Mouse (Mus musculus): ENCODE measurements around the gene Setx. TPM values are rescaled to one million over a fixed set of nuclear protein-coding genes. Genes with fewer than 3 reads are reported as not detected.
A peak's percentile ranks its signal among the peaks of the same experiment; 100 is the strongest.
"Not testable (repeated sequence)": the region's sequence is repeated elsewhere in the genome, so short reads cannot be mapped to it uniquely, and the experiment has no call there.

The Setx gene
- polyA plus RNA-seq (2014; fragmentation: Nextera tagmentation; extraction: Ambion mirVana): 15.4 and 28.8 TPM in 2 replicates

DNA sequence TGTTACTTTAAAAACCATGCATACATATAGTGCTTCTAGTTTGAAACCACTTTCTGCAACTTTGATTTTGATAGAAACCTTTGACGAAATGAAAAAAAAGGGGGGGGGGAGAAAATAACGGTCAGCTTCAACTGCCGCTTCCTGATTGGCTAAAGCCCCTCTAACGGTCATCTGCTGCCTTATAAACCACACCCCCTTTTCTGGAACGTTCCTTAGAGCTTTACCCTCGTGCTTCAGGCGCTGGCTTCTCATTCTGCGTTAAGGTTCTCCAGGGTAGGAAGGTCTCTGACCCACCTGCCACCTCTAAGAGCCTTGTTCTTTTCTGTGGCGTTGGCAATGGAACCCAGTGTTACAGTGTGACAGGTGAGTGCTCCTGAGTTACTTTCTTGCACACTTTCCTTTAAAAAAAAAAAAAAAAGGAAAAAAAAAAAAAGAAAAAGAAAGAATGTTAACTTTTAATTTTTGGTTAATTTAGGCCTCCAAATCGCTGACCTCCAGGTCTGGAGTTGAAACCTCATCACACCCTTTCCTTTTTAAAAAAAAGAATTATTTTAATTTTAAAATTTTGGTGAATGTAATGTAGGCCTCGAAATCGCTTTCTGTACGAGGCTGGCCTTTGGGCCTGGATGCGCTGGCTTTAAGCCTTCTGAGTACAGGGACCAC, at the start of gene Setx:
TSS of gene Setx (plus strand) at position 275 of the 663 bp plus-strand sequence.
- no peak; the same call in 1 of the 2 replicates for ATAC-seq (ENCODE audit: low read depth)
- WGBS: 64% methylated on average over 14 of the region's 14 CpGs
- H3K9me3 ChIP-seq (ENCODE audit: control insufficient read depth, low read length): no peaks in the 10 kb centered on the region

DNA sequence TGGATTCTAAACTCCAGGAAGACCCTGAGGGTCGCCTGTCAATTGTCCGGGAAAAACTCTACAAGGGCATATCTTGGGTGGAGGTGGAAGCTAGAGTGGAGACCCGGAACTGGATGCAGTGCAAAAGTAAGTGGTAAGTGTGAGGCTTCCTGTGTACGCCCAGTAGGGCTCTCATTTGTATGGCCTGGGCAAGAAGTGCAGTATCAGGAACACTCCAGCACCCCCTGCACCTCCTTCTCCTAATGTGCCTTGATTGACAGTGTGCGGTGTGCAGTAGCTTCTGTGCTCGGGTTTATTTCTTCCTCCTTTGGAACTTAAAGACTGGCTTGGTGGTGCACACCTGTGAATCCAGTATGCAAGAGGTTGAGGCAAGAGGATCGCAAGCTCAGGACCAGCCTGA, 49.3 kb upstream of the Setx start:
- Histone ChIP-seq H3K4me2 (ENCODE audit: low read depth, low read length) (no peak overlapping the region), H3K4me1 (ENCODE audit: control insufficient read depth, insufficient read depth, low read length) (no peaks in the 10 kb centered on the region), H3K9ac (replicated peaks; ENCODE audit: low read depth, low read length) (no peak overlapping the region), H3K4me3 (ENCODE audit: low read depth, low read length) (no peak overlapping the region), H3K27me3 (ENCODE audit: control insufficient read depth, insufficient read depth, low read length) (no peaks in the 10 kb centered on the region), H3K27ac (ENCODE audit: low read depth, low read length) (no peak overlapping the region), H3K36me3 (ENCODE audit: control insufficient read depth, insufficient read depth, low read length) (peaks cover 55% of the 10 kb centered on the region), H3K9me3 (ENCODE audit: control insufficient read depth, low read length) (no peaks in the 10 kb centered on the region)
- no peak for ATAC-seq (ENCODE audit: low read depth)
- 93% methylated on average over 7 of the region's 7 CpGs for WGBS

More for the DNA sequence above, at the start of gene Setx:
- peaks cover 9% of the 10 kb centered on the region for H3K4me1 ChIP-seq (ENCODE audit: control insufficient read depth, insufficient read depth, low read length)
- peak within 1 kb of the TSS; percentile 90 for H3K27ac ChIP-seq (ENCODE audit: low read depth, low read length)
- H3K4me2 ChIP-seq (ENCODE audit: low read depth, low read length): peak within 1 kb of the TSS; percentile 86
- peak within 1 kb of the TSS; percentile 93 for H3K9ac ChIP-seq (replicated peaks; ENCODE audit: low read depth, low read length)
- no peaks in the 10 kb centered on the region for H3K27me3 ChIP-seq (ENCODE audit: control insufficient read depth, insufficient read depth, low read length)
- peak within 1 kb of the TSS; percentile 76 for H3K4me3 ChIP-seq (ENCODE audit: low read depth, low read length)
- no peaks in the 10 kb centered on the region for H3K36me3 ChIP-seq (ENCODE audit: control insufficient read depth, insufficient read depth, low read length)

DNA sequence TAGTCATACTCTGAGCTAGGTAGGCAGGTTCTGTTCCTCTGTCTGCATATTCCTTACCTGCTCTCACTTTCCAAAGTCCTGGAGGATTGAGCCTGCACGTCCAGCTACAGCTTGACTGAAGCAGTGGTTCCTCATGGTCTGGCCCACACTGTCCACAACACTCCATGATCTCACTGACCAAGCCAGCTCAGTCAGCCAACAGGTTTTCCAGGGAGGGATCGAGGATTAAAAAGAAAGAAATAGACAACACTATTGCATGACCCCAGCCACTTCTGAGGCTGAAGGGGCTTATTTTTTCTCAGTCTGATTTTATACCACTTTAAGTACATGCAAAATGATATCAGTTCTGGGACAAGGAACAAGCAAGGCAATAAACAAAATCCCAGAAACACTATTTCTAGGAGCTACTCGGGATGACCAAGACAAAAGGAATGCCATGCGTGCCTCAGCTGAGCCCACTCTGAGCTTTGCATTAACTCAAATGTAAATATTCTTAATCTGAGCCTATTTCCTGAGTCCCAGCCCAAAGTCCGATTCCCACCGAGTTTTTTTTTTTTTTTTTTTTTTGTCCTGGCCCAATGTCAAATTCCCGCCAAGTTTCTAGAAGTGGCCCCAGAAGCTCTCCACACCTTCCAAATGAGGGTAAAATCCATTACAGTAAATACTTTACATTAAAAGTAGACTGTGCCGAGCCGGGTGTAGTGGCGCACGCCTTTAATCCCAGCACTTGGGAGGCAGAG, 48.5 kb upstream of the Setx start:
- Histone ChIP-seq H3K36me3 (ENCODE audit: control insufficient read depth, insufficient read depth, low read length) (peaks cover 59% of the 10 kb centered on the region), H3K27ac (ENCODE audit: low read depth, low read length) (no peak overlapping the region), H3K9me3 (ENCODE audit: control insufficient read depth, low read length) (no peaks in the 10 kb centered on the region), H3K9ac (replicated peaks; ENCODE audit: low read depth, low read length) (no peak overlapping the region), H3K4me1 (ENCODE audit: control insufficient read depth, insufficient read depth, low read length) (no peaks in the 10 kb centered on the region), H3K27me3 (ENCODE audit: control insufficient read depth, insufficient read depth, low read length) (no peaks in the 10 kb centered on the region), H3K4me3 (ENCODE audit: low read depth, low read length) (no peak overlapping the region), H3K4me2 (ENCODE audit: low read depth, low read length) (no peak overlapping the region)
- 97% methylated on average over 11 of the region's 11 CpGs for WGBS
- no peak for ATAC-seq (ENCODE audit: low read depth)

GRCm38 (mm10) chr2:29076226-29076625, 47.8 kb upstream of the Setx start:
- Histone ChIP-seq H3K9me3 (ENCODE audit: control insufficient read depth, low read length) (no peaks in the 10 kb centered on the region), H3K36me3 (ENCODE audit: control insufficient read depth, insufficient read depth, low read length) (peaks cover 58% of the 10 kb centered on the region), H3K4me3 (ENCODE audit: low read depth, low read length) (no peak overlapping the region), H3K4me1 (ENCODE audit: control insufficient read depth, insufficient read depth, low read length) (no peaks in the 10 kb centered on the region), H3K9ac (replicated peaks; ENCODE audit: low read depth, low read length) (no peak overlapping the region), H3K27ac (ENCODE audit: low read depth, low read length) (no peak overlapping the region), H3K27me3 (ENCODE audit: control insufficient read depth, insufficient read depth, low read length) (no peaks in the 10 kb centered on the region), H3K4me2 (ENCODE audit: low read depth, low read length) (no peak overlapping the region)
- ATAC-seq (ENCODE audit: low read depth): no peak
- WGBS: 82% methylated on average over 2 of the region's 2 CpGs

- no peaks in the 10 kb centered on the region for H3K4me1 ChIP-seq (ENCODE audit: control insufficient read depth, insufficient read depth, low read length)
- no peak overlapping the region for H3K4me2 ChIP-seq (ENCODE audit: low read depth, low read length)
- no peak for ATAC-seq (ENCODE audit: low read depth)
- H3K27me3 ChIP-seq (ENCODE audit: control insufficient read depth, insufficient read depth, low read length): no peaks in the 10 kb centered on the region
- peaks cover 82% of the 10 kb centered on the region for H3K36me3 ChIP-seq (ENCODE audit: control insufficient read depth, insufficient read depth, low read length)
- no peak overlapping the region for H3K4me3 ChIP-seq (ENCODE audit: low read depth, low read length)
- 77% methylated on average over 3 of the region's 3 CpGs for WGBS
- no peak overlapping the region for H3K9ac ChIP-seq (replicated peaks; ENCODE audit: low read depth, low read length)
- H3K27ac ChIP-seq (ENCODE audit: low read depth, low read length): no peak overlapping the region
- H3K9me3 ChIP-seq (ENCODE audit: control insufficient read depth, low read length): no peaks in the 10 kb centered on the region
These were observed 42.0 kb upstream of the Setx start for GRCm38 (mm10) chr2:29081965-29082364.

DNA sequence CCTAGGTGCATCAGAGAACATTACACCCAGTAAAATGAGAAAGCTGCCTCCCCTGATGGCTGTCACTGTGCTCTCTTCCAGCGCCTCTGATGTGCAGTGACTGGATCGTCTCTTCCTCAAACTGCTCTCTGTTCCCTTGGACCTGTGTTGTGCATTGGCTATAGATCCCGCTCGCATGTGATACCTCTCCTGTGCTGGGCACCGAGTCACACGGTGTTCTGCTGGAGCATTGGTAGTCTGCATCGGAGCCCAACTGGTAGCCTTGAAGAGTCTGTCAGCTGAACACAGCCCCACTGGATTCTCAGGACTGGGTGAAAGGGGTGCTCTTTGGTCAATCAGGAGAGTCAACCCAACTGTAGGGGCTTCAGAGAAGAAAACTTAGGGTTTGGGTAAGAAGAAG, 38.0 kb upstream of the Setx start:
- Histone ChIP-seq H3K4me2 (ENCODE audit: low read depth, low read length) (no peak overlapping the region), H3K27ac (ENCODE audit: low read depth, low read length) (no peak overlapping the region), H3K9me3 (ENCODE audit: control insufficient read depth, low read length) (no peaks in the 10 kb centered on the region), H3K36me3 (ENCODE audit: control insufficient read depth, insufficient read depth, low read length) (peaks cover 51% of the 10 kb centered on the region), H3K4me1 (ENCODE audit: control insufficient read depth, insufficient read depth, low read length) (no peaks in the 10 kb centered on the region), H3K9ac (replicated peaks; ENCODE audit: low read depth, low read length) (no peak overlapping the region), H3K27me3 (ENCODE audit: control insufficient read depth, insufficient read depth, low read length) (no peaks in the 10 kb centered on the region), H3K4me3 (ENCODE audit: low read depth, low read length) (no peak overlapping the region)
- 94% methylated on average over 7 of the region's 7 CpGs for WGBS
- no peak for ATAC-seq (ENCODE audit: low read depth)

GRCm38 (mm10) chr2:29089276-29089675, 34.7 kb upstream of the Setx start:
- H3K4me3 ChIP-seq (ENCODE audit: low read depth, low read length); H3K9me3 ChIP-seq (ENCODE audit: control insufficient read depth, low read length); H3K4me1 ChIP-seq (ENCODE audit: control insufficient read depth, insufficient read depth, low read length); ATAC-seq (ENCODE audit: low read depth); H3K9ac ChIP-seq (replicated peaks; ENCODE audit: low read depth, low read length); H3K4me2 ChIP-seq (ENCODE audit: low read depth, low read length); H3K27ac ChIP-seq (ENCODE audit: low read depth, low read length); H3K27me3 ChIP-seq (ENCODE audit: control insufficient read depth, insufficient read depth, low read length): not testable (repeated sequence)
- 80% methylated on average over 6 of the region's 6 CpGs for WGBS
- peaks cover 23% of the 10 kb centered on the region for H3K36me3 ChIP-seq (ENCODE audit: control insufficient read depth, insufficient read depth, low read length)

GRCm38 (mm10) chr2:29095674-29096073, 28.3 kb upstream of the Setx start:
- H3K4me2 ChIP-seq (ENCODE audit: low read depth, low read length): no peak overlapping the region
- ATAC-seq (ENCODE audit: low read depth): no peak

GRCm38 (mm10) chr2:29096751-29097150, 27.2 kb upstream of the Setx start:
- H3K27ac ChIP-seq (ENCODE audit: low read depth, low read length): no peak overlapping the region
- no peaks in the 10 kb centered on the region for H3K9me3 ChIP-seq (ENCODE audit: control insufficient read depth, low read length)
- H3K36me3 ChIP-seq (ENCODE audit: control insufficient read depth, insufficient read depth, low read length): no peaks in the 10 kb centered on the region
- H3K4me1 ChIP-seq (ENCODE audit: control insufficient read depth, insufficient read depth, low read length): no peaks in the 10 kb centered on the region
- no peak overlapping the region for H3K4me3 ChIP-seq (ENCODE audit: low read depth, low read length)
- H3K27me3 ChIP-seq (ENCODE audit: control insufficient read depth, insufficient read depth, low read length): no peaks in the 10 kb centered on the region
- no peak for ATAC-seq (ENCODE audit: low read depth)
- no peak overlapping the region for H3K9ac ChIP-seq (replicated peaks; ENCODE audit: low read depth, low read length)
- WGBS: 70% methylated on average over 4 of the region's 4 CpGs
- H3K4me2 ChIP-seq (ENCODE audit: low read depth, low read length): no peak overlapping the region

More at GRCm38 (mm10) chr2:29095674-29096073, 28.3 kb upstream of the Setx start:
- WGBS: 87% methylated on average over 8 of the region's 8 CpGs
- Histone ChIP-seq H3K36me3 (ENCODE audit: control insufficient read depth, insufficient read depth, low read length) (no peaks in the 10 kb centered on the region), H3K9ac (replicated peaks; ENCODE audit: low read depth, low read length) (no peak overlapping the region), H3K4me3 (ENCODE audit: low read depth, low read length) (no peak overlapping the region), H3K27ac (ENCODE audit: low read depth, low read length) (no peak overlapping the region), H3K9me3 (ENCODE audit: control insufficient read depth, low read length) (no peaks in the 10 kb centered on the region), H3K4me1 (ENCODE audit: control insufficient read depth, insufficient read depth, low read length) (no peaks in the 10 kb centered on the region), H3K27me3 (ENCODE audit: control insufficient read depth, insufficient read depth, low read length) (no peaks in the 10 kb centered on the region)
